Mouse (Mus musculus) spleen, adult 12 weeks (tissue): ENCODE measurements around the gene Slc25a11.
A peak's percentile ranks its signal among the peaks of the same experiment; 100 is the strongest.

Experiments used
- DNase-seq: peaks from one replicate; pipeline ENCODE4 v3.0.0; 2022; ENCODE audit warnings: low spot score

The Slc25a11 gene

GRCm38 (mm10) chr11:70646691-70647650 lies at the start of gene Slc25a11, which contains the start of gene Rnf167:
Gene Slc25a11, minus strand, starts transcription at chr11:70647479.
Gene Rnf167, plus strand, starts transcription at chr11:70647235.
- peak; percentile 91 for DNase-seq

DNA sequence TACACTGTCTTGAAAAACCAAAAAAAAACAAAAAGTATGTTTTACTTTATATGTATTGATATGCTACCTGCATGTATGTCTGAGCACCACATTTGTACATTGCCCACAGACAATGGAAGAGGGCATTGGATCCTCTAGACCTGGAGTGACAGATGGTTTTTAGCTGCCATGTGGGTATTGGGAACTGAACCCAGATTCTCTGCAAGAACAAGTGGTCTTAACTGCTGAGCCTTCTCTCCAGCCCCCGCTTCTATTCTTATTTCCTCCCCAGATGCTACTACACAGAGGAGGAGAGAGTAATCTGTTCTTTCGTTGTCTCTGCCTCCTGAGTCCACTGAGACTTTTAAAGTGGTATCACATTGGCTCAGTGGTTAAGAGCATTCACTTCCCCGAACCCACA lies 46.2 kb upstream of the Slc25a11 start:
- no peak for DNase-seq

DNA sequence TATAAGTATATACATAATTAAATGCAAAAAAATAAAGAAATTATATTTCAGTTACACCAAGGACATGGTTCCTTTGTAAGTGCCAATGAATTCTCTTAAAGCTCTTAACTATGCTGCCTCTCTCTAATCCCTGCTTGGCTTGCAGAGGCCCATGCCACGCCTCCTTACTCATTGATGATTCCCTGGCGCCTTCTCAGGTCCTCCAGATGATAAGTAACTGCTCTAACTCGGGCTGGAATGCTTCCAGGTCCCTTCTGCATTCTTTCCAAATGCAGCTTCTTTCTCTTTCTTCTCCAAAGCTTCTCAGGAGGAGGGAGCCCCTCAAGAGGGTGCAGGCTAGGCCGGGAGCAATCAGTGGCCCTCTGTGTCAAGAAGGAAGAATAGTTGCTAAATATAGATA lies 42.3 kb upstream of the Slc25a11 start:
- no peak for DNase-seq

- no peak for DNase-seq
Measured at GRCm38 (mm10) chr11:70688372-70688771, 41.1 kb upstream of the Slc25a11 start.

DNA sequence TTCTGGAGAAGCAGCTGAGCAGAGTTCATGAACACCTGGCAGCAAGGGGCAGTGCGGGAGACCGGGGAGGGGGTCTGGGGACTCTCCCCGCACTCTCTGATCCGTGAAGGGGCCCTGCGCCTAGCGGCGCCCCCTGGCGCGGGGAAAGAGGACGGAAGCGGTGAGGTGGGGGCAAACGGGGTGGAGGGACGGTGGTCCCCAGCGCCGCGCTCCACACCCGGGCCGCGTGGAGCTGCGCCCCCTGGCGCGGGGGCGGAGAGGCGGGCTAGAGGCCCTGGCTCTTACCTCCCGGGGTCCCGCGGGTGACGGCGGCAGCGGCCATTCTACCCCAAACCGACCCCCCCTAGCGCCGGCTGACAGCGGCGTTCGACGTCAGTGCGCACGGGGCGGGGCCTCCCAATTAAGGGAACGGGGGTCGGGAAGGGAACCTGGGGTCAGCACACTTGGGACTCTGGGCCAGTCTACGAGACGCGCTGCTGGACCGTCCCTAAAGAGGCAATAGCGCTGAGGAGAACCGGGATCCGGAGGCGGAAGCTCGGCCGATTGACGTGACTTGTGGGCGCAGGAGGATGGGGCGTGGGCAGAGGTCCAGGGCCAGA lies 40.4 kb upstream of the Slc25a11 start, which contains the start of gene Camta2:
TSS of gene Camta2 (minus strand) at position 505 of the 599 bp plus-strand sequence.
- DNase-seq: peak; percentile 53

DNA sequence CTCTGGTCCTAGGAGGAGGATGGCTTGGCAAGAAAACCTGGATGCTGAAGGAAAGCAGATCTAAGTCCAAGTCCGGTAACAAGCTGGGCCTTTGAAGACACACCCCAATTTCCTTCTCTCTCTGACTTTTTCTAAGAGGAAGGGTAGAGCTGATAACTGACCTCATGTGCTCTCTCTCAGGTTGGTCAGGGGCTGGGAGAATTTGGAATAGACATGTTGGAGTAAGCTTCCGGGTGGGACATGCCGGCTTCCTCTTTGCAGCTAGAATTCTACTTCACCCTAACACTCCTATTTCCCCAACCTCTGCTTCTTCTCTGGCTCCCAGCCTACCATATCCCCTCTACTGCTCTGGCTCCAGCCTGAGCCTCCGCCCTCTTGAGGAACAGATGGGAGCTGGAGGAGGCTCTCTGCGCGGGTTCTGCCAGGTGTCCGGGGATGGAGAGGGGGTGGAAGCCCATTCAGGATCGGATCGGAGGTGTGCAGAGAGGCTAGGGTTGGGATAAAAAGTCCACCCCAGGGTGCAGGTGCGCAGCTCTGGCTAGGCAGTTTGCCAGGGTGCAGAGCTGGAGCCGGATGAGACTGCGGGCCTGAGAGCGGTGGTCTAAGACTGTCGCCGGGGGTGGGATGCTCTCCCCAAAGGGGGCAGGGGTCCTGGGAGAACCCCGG lies 39.8 kb upstream of the Slc25a11 start:
- DNase-seq: peak; percentile 22

DNA sequence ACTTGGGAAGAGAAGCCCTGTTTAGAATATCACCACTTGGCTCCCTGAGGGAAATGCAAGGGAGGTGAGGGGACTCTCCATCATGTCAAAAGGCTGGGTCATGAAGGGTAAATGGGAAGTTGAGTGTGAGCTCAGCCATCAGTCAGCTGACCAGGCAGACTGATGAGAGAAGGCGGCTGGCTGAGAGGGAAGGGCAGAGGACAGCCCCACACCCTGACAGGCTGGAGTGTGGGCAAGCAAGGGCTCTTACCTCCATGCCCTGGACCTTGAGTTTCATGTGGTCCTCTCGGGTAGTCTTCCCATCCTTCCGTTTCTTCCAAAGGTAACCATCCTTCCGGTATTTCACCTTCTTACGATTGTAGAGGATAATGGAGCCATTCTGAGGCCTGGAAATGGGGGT lies 36.4 kb upstream of the Slc25a11 start:
- DNase-seq: no peak

GRCm38 (mm10) chr11:70681897-70682581 lies 34.8 kb upstream of the Slc25a11 start:
- no peak for DNase-seq

DNA sequence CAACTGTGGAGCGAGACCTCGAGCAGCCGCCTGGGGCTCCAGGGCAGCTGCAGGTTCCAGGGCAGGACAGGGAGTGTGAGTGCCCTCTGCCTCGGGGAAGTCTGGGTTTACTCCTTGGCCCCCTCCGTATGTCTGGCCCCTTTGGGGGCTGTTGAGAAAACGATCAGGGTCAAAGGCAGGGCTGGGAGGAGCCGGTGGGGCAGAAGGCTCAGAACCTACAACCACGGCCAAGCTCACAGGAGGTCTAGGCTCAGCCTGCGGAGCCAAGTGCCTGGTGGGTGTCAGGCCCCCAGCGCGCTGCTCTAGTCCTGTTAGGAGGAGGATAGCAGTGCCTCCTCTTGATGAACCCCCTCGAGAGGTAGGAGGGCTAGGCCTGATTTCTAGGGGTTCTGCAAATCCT lies 33.9 kb upstream of the Slc25a11 start:
- no peak for DNase-seq

DNA sequence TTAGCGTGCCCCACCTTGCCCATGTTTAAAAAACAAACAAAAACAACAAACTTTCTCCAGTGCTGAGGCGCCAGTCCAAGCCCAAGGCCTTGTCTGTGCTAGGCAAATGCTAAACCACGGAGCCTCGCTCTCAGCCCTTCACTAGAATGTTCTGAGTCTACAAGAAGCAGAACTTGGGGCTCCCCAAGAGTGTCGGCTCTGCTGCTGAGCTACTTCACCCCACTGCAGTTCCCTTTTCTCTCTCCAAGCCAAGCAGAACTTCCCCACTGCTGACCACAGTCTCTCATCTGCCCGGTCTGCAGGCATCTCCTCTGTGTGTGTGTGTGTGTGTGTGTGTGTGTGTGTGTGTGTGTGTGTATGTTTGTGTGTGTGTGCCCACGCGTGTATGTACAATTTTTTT lies 32.6 kb upstream of the Slc25a11 start:
- DNase-seq: no peak

- DNase-seq: no peak
Measured at GRCm38 (mm10) chr11:70679361-70679760, 32.1 kb upstream of the Slc25a11 start.

DNA sequence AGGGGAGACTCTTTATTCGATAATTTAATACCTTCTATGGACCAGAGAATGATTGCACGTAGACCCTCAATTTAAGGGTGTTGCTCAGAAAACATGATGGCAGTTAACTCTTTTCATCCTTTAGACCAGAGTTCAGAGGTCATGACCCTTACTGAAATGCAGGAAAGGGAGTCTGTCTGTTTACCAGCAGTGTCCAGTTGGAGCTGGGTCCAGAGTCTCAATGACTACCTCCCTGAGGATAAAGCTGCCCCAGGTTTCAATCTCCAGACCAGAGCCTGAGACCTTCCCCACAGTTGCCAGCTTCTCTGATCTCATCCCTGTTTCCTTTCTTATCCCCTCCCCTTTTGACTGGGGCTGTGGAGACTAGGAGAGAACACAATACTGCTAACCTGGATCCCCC lies 31.3 kb upstream of the Slc25a11 start:
- no peak for DNase-seq

DNA sequence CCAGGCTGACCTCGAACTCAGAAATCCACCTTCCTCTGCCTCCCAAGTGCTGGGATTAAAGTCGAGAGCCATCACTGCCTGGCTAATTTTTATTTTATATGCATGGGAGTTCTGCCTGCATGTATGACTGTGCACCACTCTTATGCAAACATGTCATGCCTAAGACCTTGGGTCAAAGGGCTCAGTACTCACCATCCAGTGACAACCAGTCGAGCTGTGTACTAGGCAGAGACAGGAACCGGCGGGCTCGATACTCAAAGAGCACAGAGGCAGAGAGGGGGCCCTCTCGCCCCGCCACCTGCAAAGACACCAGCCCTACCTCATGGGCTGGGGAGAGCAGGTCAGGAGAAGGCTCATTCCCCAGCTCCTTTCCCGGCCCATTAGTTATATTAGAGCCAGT lies 30.8 kb upstream of the Slc25a11 start:
- no peak for DNase-seq

DNA sequence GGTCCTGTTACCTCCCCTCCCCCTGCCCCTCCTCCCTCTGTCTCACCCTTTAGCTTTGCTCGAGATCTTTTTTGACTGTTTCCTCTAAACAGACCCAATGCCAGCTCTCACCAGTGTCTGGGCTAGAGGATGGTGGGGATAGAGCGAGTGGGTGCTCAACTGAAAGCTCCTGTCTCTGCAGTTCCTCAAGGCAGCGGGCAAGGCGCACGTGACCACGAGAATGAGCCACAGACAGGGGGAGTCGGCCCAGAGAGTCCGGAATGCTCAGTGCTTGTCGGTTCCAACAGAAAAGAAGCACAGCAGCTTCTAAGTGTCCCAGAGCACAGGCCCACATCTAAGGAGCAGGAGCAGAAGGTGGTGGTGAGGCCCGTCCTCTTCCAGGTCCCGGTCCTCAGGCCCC lies 27.2 kb upstream of the Slc25a11 start:
- no peak for DNase-seq

DNA sequence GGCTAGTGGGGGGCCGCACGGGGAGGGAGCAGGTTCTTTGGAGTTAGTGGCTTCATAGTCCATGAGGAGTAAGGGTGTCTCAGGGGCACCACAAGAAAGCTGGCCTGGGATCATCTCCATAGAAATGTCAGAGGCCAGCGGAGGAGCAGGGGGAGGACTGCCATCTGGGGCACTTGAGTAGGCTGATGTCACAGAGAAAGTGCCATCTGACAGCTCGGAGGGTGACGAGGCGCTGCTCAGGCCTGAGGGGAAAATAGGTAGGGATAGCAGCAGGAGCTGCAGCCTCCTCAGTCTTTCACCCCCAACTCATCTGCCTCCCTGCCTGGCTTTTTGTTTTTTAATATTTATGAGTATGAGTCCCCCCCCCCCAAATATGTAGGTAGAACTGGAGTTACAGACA lies 26.7 kb upstream of the Slc25a11 start:
- no peak for DNase-seq

- DNase-seq: no peak
Measured at GRCm38 (mm10) chr11:70671333-70672047, 24.2 kb upstream of the Slc25a11 start.

- DNase-seq: no peak
Measured at GRCm38 (mm10) chr11:70670483-70670882, 23.2 kb upstream of the Slc25a11 start.

DNA sequence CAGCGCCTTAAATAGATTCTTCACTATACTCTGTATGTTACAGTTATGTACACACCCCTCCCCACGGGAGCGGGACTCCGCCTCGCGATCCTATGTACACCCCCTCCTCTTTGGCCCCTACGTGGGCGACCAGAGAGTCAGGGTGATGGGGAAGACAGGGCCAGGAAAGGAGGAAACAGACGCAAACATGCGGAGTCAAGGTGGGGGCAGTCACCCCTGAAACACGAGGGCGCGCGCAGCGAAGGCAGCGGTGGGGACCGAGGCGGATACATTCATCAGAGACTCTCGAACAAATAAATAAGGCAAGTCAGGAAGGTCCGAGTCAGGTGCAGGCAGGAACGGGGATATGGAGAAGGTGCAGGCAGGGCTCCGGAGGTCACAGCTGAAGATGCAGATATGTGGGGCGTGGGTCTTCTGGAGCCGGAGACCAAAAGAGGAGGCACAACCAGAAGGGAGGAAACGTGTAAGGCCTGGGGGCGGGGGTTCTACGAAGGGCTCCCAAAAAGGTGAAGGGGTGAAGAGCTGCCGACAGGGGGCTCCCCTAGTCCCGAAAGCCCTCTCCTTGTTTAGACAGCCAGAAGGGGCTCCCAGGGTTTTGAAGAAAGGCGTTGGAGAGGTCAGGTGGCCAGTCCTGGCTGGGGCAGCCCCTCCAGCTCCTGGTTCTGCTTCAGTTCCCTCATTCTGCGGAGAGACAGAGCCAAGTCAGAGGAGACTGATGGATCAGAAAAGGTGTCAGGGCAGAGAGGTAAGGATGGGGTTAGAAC lies 22.5 kb upstream of the Slc25a11 start:
- peak; percentile 72 for DNase-seq

- DNase-seq: peak; percentile 90
Measured at GRCm38 (mm10) chr11:70668771-70669505, 21.7 kb upstream of the Slc25a11 start, which contains the start of gene Spag7. Gene Spag7, minus strand, starts transcription at chr11:70669416.

DNA sequence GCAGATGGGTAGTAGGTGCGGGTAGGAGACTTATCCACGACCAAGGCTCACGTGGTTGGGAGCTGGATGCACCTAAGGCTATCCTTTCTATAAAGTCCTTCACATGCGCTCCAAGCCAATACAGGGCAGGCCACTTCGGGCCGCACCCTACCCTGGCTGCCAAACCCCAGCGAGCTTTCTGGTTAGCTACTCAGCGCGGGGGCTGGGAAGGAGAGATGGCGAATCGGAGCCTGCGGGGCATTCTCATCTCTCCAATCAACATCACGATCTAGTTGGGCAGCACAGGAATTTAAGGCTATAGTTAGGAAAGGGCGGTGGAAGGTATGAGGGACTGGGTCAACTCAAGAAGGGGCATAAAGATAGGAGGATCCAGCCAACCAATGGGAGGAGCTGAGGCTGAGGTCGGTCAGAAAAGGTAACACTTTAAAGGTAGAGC lies 21.1 kb upstream of the Slc25a11 start:
- no peak for DNase-seq
